Mouse (Mus musculus): ENCODE data around the gene Trpm6. TPM values are rescaled to one million over a fixed set of nuclear protein-coding genes. Genes with fewer than 3 reads are reported as not detected.

Gene Trpm6
- 1.2 and 1.4 TPM in 2 replicates for polyA plus RNA-seq (2015; fragmentation: Nextera tagmentation; extraction: Ambion mirVana)

- DNase-seq (ENCODE audit: low spot score): no peak
- WGBS: 5% methylated on average over 41 of the region's 41 CpGs
These were observed at the start of gene Trpm6 for GRCm38 (mm10) chr19:18749598-18750339. Trpm6 (plus strand) TSS chr19:18749983.

GRCm38 (mm10) chr19:18708101-18708500, 41.7 kb upstream of the Trpm6 start:
- DNase-seq (ENCODE audit: low spot score) (no peak), ATAC-seq (replicated peaks; ENCODE audit: low FRiP score, low read depth) (no peak)
- Histone ChIP-seq H3K9me3 (replicated peaks; ENCODE audit: low read length) (no peaks in the 10 kb centered on the region), H3K4me3 (replicated peaks; ENCODE audit: low read depth, low read length) (no peak overlapping the region), H3K9ac (ENCODE audit: low read depth, low read length) (no peak overlapping the region), H3K4me1 (replicated peaks; ENCODE audit: insufficient read depth, low read length) (no peaks in the 10 kb centered on the region), H3K27me3 (ENCODE audit: insufficient read depth, low read length) (no peaks in the 10 kb centered on the region), H3K4me2 (ENCODE audit: low read length) (no peak overlapping the region), H3K36me3 (ENCODE audit: insufficient read depth, low read length) (no peaks in the 10 kb centered on the region), H3K27ac (no peak overlapping the region)
- no peak for TF ChIP-seq CTCF (IDR thresholded peaks at IDR 0.05; ENCODE audit: low read depth)

More at GRCm38 (mm10) chr19:18749598-18750339, at the start of gene Trpm6:
- Histone ChIP-seq H3K4me2 (ENCODE audit: low read length) (peak within 1 kb of the TSS; percentile 60), H3K27ac (no peak within 1 kb of the TSS), H3K36me3 (ENCODE audit: insufficient read depth, low read length) (no peaks in the 10 kb centered on the region), H3K4me3 (replicated peaks; ENCODE audit: low read depth, low read length) (peak within 1 kb of the TSS; percentile 23), H3K9ac (ENCODE audit: low read depth, low read length) (peak within 1 kb of the TSS; percentile 38; the same call in 1 of the 2 replicates), H3K27me3 (ENCODE audit: insufficient read depth, low read length) (no peaks in the 10 kb centered on the region), H3K9me3 (replicated peaks; ENCODE audit: low read length) (no peaks in the 10 kb centered on the region), H3K4me1 (replicated peaks; ENCODE audit: insufficient read depth, low read length) (no peaks in the 10 kb centered on the region)
- ATAC-seq (replicated peaks; ENCODE audit: low FRiP score, low read depth): peak; percentile 65; the same call in 1 of the 2 replicates
- no peak for TF ChIP-seq CTCF (IDR thresholded peaks at IDR 0.05; ENCODE audit: low read depth)

GRCm38 (mm10) chr19:18710903-18711302, 38.9 kb upstream of the Trpm6 start:
- Histone ChIP-seq H3K4me1 (replicated peaks; ENCODE audit: insufficient read depth, low read length) (peaks cover 5% of the 10 kb centered on the region; the same call in 1 of the 2 replicates), H3K27ac (no peak overlapping the region), H3K4me2 (ENCODE audit: low read length) (no peak overlapping the region), H3K9ac (ENCODE audit: low read depth, low read length) (no peak overlapping the region), H3K4me3 (replicated peaks; ENCODE audit: low read depth, low read length) (no peak overlapping the region), H3K27me3 (ENCODE audit: insufficient read depth, low read length) (no peaks in the 10 kb centered on the region), H3K9me3 (replicated peaks; ENCODE audit: low read length) (no peaks in the 10 kb centered on the region), H3K36me3 (ENCODE audit: insufficient read depth, low read length) (no peaks in the 10 kb centered on the region)
- ATAC-seq (replicated peaks; ENCODE audit: low FRiP score, low read depth) (no peak), DNase-seq (ENCODE audit: low spot score) (no peak)
- 81% methylated on average over 6 of the region's 6 CpGs for WGBS
- TF ChIP-seq CTCF (IDR thresholded peaks at IDR 0.05; ENCODE audit: low read depth): no peak

- H3K27ac ChIP-seq: no peak overlapping the region
- H3K4me1 ChIP-seq (replicated peaks; ENCODE audit: insufficient read depth, low read length): peaks cover 5% of the 10 kb centered on the region; the same call in 1 of the 2 replicates
- no peak overlapping the region for H3K4me2 ChIP-seq (ENCODE audit: low read length)
- no peak overlapping the region for H3K4me3 ChIP-seq (replicated peaks; ENCODE audit: low read depth, low read length)
- no peaks in the 10 kb centered on the region for H3K9me3 ChIP-seq (replicated peaks; ENCODE audit: low read length)
- TF ChIP-seq CTCF (IDR thresholded peaks at IDR 0.05; ENCODE audit: low read depth): no peak
- H3K9ac ChIP-seq (ENCODE audit: low read depth, low read length): no peak overlapping the region
- 84% methylated on average over 9 of the region's 9 CpGs for WGBS
- no peak for DNase-seq (ENCODE audit: low spot score)
- no peak for ATAC-seq (replicated peaks; ENCODE audit: low FRiP score, low read depth)
- H3K36me3 ChIP-seq (ENCODE audit: insufficient read depth, low read length): no peaks in the 10 kb centered on the region
- H3K27me3 ChIP-seq (ENCODE audit: insufficient read depth, low read length): no peaks in the 10 kb centered on the region
These were observed 38.2 kb upstream of the Trpm6 start for GRCm38 (mm10) chr19:18711589-18711988.

GRCm38 (mm10) chr19:18712153-18712865, 37.5 kb upstream of the Trpm6 start:
- ATAC-seq (replicated peaks; ENCODE audit: low FRiP score, low read depth) (no peak), DNase-seq (ENCODE audit: low spot score) (peak; percentile 18)
- Histone ChIP-seq H3K4me2 (ENCODE audit: low read length) (peak overlapping the region; percentile 69), H3K27me3 (ENCODE audit: insufficient read depth, low read length) (no peaks in the 10 kb centered on the region), H3K27ac (peak overlapping the region; percentile 94), H3K9me3 (replicated peaks; ENCODE audit: low read length) (no peaks in the 10 kb centered on the region), H3K9ac (ENCODE audit: low read depth, low read length) (peak overlapping the region; percentile 76), H3K36me3 (ENCODE audit: insufficient read depth, low read length) (no peaks in the 10 kb centered on the region), H3K4me3 (replicated peaks; ENCODE audit: low read depth, low read length) (peak overlapping the region; percentile 77), H3K4me1 (replicated peaks; ENCODE audit: insufficient read depth, low read length) (peaks cover 5% of the 10 kb centered on the region; the same call in 1 of the 2 replicates)
- WGBS: 58% methylated on average over 16 of the region's 16 CpGs
- TF ChIP-seq CTCF (IDR thresholded peaks at IDR 0.05; ENCODE audit: low read depth): no peak

GRCm38 (mm10) chr19:18712866-18713300, 36.9 kb upstream of the Trpm6 start, which contains the start of gene D030056L22Rik:
D030056L22Rik (plus strand) TSS chr19:18713193.
- Histone ChIP-seq H3K9ac (ENCODE audit: low read depth, low read length) (peak within 1 kb of the TSS; percentile 76), H3K4me1 (replicated peaks; ENCODE audit: insufficient read depth, low read length) (peaks cover 5% of the 10 kb centered on the region; the same call in 1 of the 2 replicates), H3K4me3 (replicated peaks; ENCODE audit: low read depth, low read length) (peak within 1 kb of the TSS; percentile 77), H3K27ac (peak within 1 kb of the TSS; percentile 94), H3K4me2 (ENCODE audit: low read length) (peak within 1 kb of the TSS; percentile 69), H3K27me3 (ENCODE audit: insufficient read depth, low read length) (no peaks in the 10 kb centered on the region), H3K9me3 (replicated peaks; ENCODE audit: low read length) (no peaks in the 10 kb centered on the region), H3K36me3 (ENCODE audit: insufficient read depth, low read length) (no peaks in the 10 kb centered on the region)
- under 1% methylated on average over 48 of the region's 49 CpGs for WGBS
- TF ChIP-seq CTCF (IDR thresholded peaks at IDR 0.05; ENCODE audit: low read depth): peak; percentile 83
- ATAC-seq (replicated peaks; ENCODE audit: low FRiP score, low read depth) (peak; percentile 99), DNase-seq (ENCODE audit: low spot score) (peak; percentile 97)

Data from kidney, postnatal 0 days (tissue).